Mouse (Mus musculus) stomach, adult 2 months (tissue): Measurements from ENCODE around the gene Msantd4. TPM values are rescaled to one million over a fixed set of nuclear protein-coding genes. Genes with fewer than 3 reads are reported as not detected.

Experiments
- polyA plus RNA-seq: library from polyadenylated mRNA; depleted of rRNA; stranded (reverse); fragments of >200 nt; gene quantifications from 2 replicates; pipeline ENCODE4 v1.2.3, GENCODE M21; 2012; rRNA removed

Gene Msantd4
- polyA plus RNA-seq, result 0.29 and 0.38 TPM in 2 replicates

DNA sequence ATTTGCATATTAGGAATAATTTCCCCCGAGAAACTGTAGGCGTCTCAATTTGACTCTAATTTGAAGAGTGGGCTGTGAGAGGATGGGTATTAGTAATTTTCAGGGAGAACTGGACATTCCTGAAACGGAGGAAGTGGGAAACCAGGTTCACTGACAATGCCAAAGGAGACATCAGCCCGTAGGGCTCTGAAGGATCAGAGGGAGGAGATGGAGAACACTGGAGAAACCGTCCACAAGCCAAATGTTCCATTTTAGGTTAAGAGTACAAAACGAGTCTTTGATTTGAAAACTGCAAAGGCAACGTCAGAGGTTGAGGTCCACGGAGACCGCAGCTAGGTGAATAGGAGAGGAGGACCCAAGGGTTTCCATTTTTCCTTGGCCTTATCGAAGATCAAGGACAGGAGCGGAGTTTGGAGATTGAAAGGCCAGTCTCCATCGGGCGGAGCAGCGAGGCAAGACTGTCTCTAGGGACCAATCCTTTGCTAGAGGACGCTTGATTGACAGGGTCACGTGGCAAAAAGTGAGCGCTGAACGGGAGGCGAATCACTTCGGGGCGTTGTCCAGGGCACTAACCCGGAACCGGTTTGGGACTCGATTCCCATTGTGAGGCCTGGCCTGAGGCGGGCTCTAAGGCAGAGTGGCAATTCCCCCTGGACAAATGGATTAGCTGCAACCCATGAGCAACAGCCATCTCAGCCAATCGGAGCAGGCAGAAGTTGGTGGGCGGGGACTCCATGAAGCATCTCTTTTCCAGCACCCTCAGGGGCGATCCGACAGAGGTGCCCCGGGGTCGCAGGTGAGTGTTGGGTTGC lies at the start of gene Msantd4:
Gene Msantd4 (plus strand): TSS at position 735 of the 812 bp plus-strand sequence.

Other genes with a start within 250 kb of the Msantd4 start
- gene Aasdhppt, start 67.1 kb upstream of the Msantd4 start, polyA plus RNA-seq, result 0.84 and 0.95 TPM in 2 replicates
- not detected in 2 replicates for gene Kbtbd3, start 66.7 kb upstream of the Msantd4 start, polyA plus RNA-seq